Mouse (Mus musculus) embryo, embryonic 11 days (tissue): ENCODE measurements around the gene Fhl1.

Experiments
- DNase-seq: peaks from one replicate; pipeline ENCODE4 v3.0.0-alpha.2; 2015

Gene Fhl1

GRCm38 (mm10) chrX:56731306-56732201, at the start of gene Fhl1:
Gene Fhl1 (plus strand): TSS chrX:56731787.
- DNase-seq, result peak; percentile 79

- DNase-seq, result no peak
These were observed 49.3 kb upstream of the Fhl1 start for GRCm38 (mm10) chrX:56682156-56682720.

- no peak for DNase-seq
These were observed 48.1 kb upstream of the Fhl1 start for GRCm38 (mm10) chrX:56683521-56683920.

GRCm38 (mm10) chrX:56692554-56692953, 39.0 kb upstream of the Fhl1 start:
- DNase-seq, result no peak

- no peak for DNase-seq
These were observed 37.0 kb upstream of the Fhl1 start for GRCm38 (mm10) chrX:56694539-56694938.

GRCm38 (mm10) chrX:56697199-56697780, 34.3 kb upstream of the Fhl1 start:
- no peak for DNase-seq

GRCm38 (mm10) chrX:56697886-56698285, 33.7 kb upstream of the Fhl1 start:
- DNase-seq, result no peak

GRCm38 (mm10) chrX:56701261-56701660, 30.3 kb upstream of the Fhl1 start:
- no peak for DNase-seq

- DNase-seq, result no peak
These were observed 27.5 kb upstream of the Fhl1 start for GRCm38 (mm10) chrX:56703965-56704562.

- no peak for DNase-seq
These were observed 22.8 kb upstream of the Fhl1 start for GRCm38 (mm10) chrX:56708592-56709370.

- no peak for DNase-seq
These were observed 21.1 kb upstream of the Fhl1 start for GRCm38 (mm10) chrX:56710522-56710921.

GRCm38 (mm10) chrX:56712666-56713065, 18.9 kb upstream of the Fhl1 start:
- no peak for DNase-seq

- DNase-seq, result no peak
These were observed 9.0 kb upstream of the Fhl1 start for GRCm38 (mm10) chrX:56722559-56722958.

- DNase-seq, result no peak
These were observed 3.1 kb upstream of the Fhl1 start for GRCm38 (mm10) chrX:56728507-56728906.

GRCm38 (mm10) chrX:56730828-56731305, 720 bp upstream of the Fhl1 start:
- no peak for DNase-seq

GRCm38 (mm10) chrX:56732401-56732800, 814 bp downstream of the Fhl1 start:
- no peak for DNase-seq

GRCm38 (mm10) chrX:56734436-56734835, 2.8 kb downstream of the Fhl1 start:
- peak; percentile 7 for DNase-seq

GRCm38 (mm10) chrX:56736226-56736625, 4.6 kb downstream of the Fhl1 start:
- no peak for DNase-seq

GRCm38 (mm10) chrX:56737848-56738554, 6.4 kb downstream of the Fhl1 start:
- DNase-seq, result no peak

- DNase-seq, result no peak
These were observed 9.8 kb downstream of the Fhl1 start for GRCm38 (mm10) chrX:56741428-56741827.

GRCm38 (mm10) chrX:56751536-56751935, 19.9 kb downstream of the Fhl1 start:
- no peak for DNase-seq

GRCm38 (mm10) chrX:56752144-56752543, 20.6 kb downstream of the Fhl1 start:
- DNase-seq, result no peak
